Mouse (Mus musculus) liver, embryonic 11.5 days (tissue): ENCODE data around the gene Ankrd13a. TPM values are rescaled to one million over a fixed set of nuclear protein-coding genes. Genes with fewer than 3 reads are reported as not detected.

Experiments used
- ATAC-seq: fragments of 200-750 bp; cut with Nextera tagmentation; replicated peaks from 2 replicates; pipeline ENCODE4 v1.8.0; 2017; ENCODE audit warnings: moderate number of reproducible peaks, mild to moderate bottlenecking, moderate TSS enrichment, moderate library complexity; ENCODE audit not compliant: low FRiP score
- DNase-seq: peaks from one replicate; pipeline ENCODE4 v3.0.0-alpha.2; 2017; ENCODE audit warnings: low spot score
- H3K27ac ChIP-seq: fragments of 300-500 bp; sonication (generic); 2 replicates; pipeline ENCODE4 v1.5.1; 2014; ENCODE audit warnings: mild to moderate bottlenecking, low read depth, low read length, control low read depth
- H3K27me3 ChIP-seq: fragments of 300-500 bp; sonication (generic); replicated peaks from 2 replicates; pipeline ENCODE4 v1.6.1; 2014; ENCODE audit warnings: low read length, mixed read lengths; ENCODE audit not compliant: control insufficient read depth, insufficient read depth
- H3K36me3 ChIP-seq: fragments of 300-500 bp; sonication (generic); 2 replicates; pipeline ENCODE4 v1.6.1; 2014; ENCODE audit warnings: mild to moderate bottlenecking, low read length, moderate library complexity, mixed read lengths; ENCODE audit not compliant: control insufficient read depth, insufficient read depth
- H3K4me1 ChIP-seq: fragments of 300-500 bp; sonication (generic); replicated peaks from 2 replicates; pipeline ENCODE4 v1.6.1; 2014; ENCODE audit warnings: low read length, mixed read lengths; ENCODE audit not compliant: control insufficient read depth, insufficient read depth
- H3K4me2 ChIP-seq: fragments of 300-500 bp; sonication (generic); 2 replicates; pipeline ENCODE4 v1.6.1; 2014; ENCODE audit warnings: mild to moderate bottlenecking, control low read depth, moderate library complexity
- H3K4me3 ChIP-seq: fragments of 300-500 bp; sonication (generic); 2 replicates; pipeline ENCODE4 v1.5.1; 2014; ENCODE audit warnings: low read depth, low read length, control low read depth
- H3K9ac ChIP-seq: fragments of 300-500 bp; sonication (generic); 2 replicates; pipeline ENCODE4 v1.6.1; 2014; ENCODE audit warnings: low read depth, low read length, control low read depth
- H3K9me3 ChIP-seq: fragments of 300-500 bp; sonication (generic); 2 replicates; pipeline ENCODE4 v1.6.1; 2016; ENCODE audit warnings: low read length, inconsistent platforms, mixed read lengths; ENCODE audit not compliant: control insufficient read depth
- WGBS: fragments of 180-500 bp; shearing (Covaris S2); extraction: QIAGEN DNeasy Blood & Tissue Kit; methylation state at CpG from one replicate; pipeline ENCODE4 v1.1.7; 2014; 5-methylcytosine and 5-hydroxymethylcytosine counted together
- polyA plus RNA-seq: library from polyadenylated mRNA; unstranded; fragments of >200 nt; fragmentation: Nextera tagmentation; extraction: Ambion mirVana; gene quantifications from 2 replicates; pipeline ENCODE4 v1.2.1, GENCODE M21; 2014

Ankrd13a gene
- polyA plus RNA-seq, 1 experiment from 2014 or later = 81.2 TPM

DNA sequence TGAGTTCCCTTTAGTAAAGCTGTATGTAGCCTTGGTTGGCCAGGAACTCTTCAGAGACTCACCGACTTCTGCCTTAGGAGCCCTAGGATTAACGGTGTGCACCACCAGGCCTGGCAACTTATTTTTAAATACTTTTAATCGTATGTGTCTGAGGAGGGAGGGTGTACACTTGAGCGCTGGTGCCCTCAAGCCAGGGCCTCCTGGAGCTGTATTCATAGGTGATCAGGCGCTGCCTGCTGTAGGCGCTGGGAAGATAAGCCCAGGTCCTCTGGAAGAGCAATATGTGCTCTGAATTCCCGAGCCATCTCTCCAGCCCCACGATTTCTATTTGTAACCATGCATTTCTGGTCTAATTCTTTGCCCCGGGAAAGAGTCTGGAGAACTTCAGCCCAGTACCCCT, 32.6 kb downstream of the Ankrd13a start:
- Histone ChIP-seq H3K27me3 (no peaks in the 10 kb centered on the region), H3K27ac (peak overlapping the region; percentile 94), H3K4me2 (peak overlapping the region; percentile 58), H3K9ac (peak overlapping the region; percentile 55), H3K36me3 (peaks cover 22% of the 10 kb centered on the region), H3K4me1 (peaks cover 50% of the 10 kb centered on the region), H3K4me3 (0 out of 2 replicates have a peak overlapping the region, but pooled peaks have one; percentile 25), H3K9me3 (no peaks in the 10 kb centered on the region)
- ATAC-seq (peak; percentile 65), DNase-seq (no peak)
- 33% methylated on average over 9 of the region's 9 CpGs for WGBS

GRCm38 (mm10) chr5:114807468-114807867, 33.0 kb downstream of the Ankrd13a start:
- DNase-seq = no peak
- peaks cover 22% of the 10 kb centered on the region for H3K36me3 ChIP-seq
- no peaks in the 10 kb centered on the region for H3K9me3 ChIP-seq
- H3K4me1 ChIP-seq = peaks cover 50% of the 10 kb centered on the region
- peak overlapping the region; percentile 94 for H3K27ac ChIP-seq
- ATAC-seq = peak; percentile 90
- H3K4me2 ChIP-seq = peak overlapping the region; percentile 58
- WGBS = 22% methylated on average over 8 of the region's 8 CpGs
- 0 out of 2 replicates have a peak overlapping the region, but pooled peaks have one; percentile 25 for H3K4me3 ChIP-seq
- H3K27me3 ChIP-seq = no peaks in the 10 kb centered on the region
- H3K9ac ChIP-seq = peak overlapping the region; percentile 55

- ATAC-seq (peak; percentile 2; the same call in 1 of the 2 replicates), DNase-seq (no peak)
- Histone ChIP-seq H3K9me3 (no peaks in the 10 kb centered on the region), H3K4me2 (peak overlapping the region; percentile 58), H3K4me3 (no peak overlapping the region), H3K9ac (peak overlapping the region; percentile 50), H3K4me1 (peaks cover 50% of the 10 kb centered on the region), H3K27me3 (no peaks in the 10 kb centered on the region), H3K27ac (peak overlapping the region; percentile 94), H3K36me3 (peaks cover 21% of the 10 kb centered on the region)
- WGBS = 58% methylated on average over 6 of the region's 6 CpGs
These were observed 33.4 kb downstream of the Ankrd13a start for GRCm38 (mm10) chr5:114807893-114808292.

DNA sequence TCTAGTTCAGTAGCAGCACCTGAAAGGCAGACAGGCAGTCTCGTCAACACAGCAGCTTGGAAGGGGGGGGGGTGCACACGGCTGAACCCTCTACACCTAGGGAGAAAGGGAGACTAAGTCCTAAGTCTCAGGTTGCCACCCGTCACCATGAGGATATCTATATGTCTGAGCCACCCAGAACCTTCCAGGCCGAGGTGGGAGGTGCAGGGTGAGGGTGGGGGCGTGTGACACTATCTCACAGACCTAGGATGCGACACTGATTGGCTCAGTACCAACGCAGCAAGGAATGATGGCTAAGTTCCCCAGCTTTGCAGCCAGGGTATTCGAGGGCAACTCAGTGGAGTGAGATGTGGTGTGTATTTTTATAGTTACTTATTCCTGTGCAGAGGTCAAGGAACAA, 33.9 kb downstream of the Ankrd13a start:
- no peak for DNase-seq
- Histone ChIP-seq H3K4me2 (peak overlapping the region; percentile 58), H3K4me1 (peaks cover 50% of the 10 kb centered on the region), H3K27me3 (no peaks in the 10 kb centered on the region), H3K9ac (no peak overlapping the region), H3K4me3 (no peak overlapping the region), H3K9me3 (no peaks in the 10 kb centered on the region), H3K27ac (peak overlapping the region; percentile 94), H3K36me3 (peaks cover 17% of the 10 kb centered on the region)
- WGBS = 52% methylated on average over 8 of the region's 8 CpGs
- ATAC-seq = peak; percentile 58

DNA sequence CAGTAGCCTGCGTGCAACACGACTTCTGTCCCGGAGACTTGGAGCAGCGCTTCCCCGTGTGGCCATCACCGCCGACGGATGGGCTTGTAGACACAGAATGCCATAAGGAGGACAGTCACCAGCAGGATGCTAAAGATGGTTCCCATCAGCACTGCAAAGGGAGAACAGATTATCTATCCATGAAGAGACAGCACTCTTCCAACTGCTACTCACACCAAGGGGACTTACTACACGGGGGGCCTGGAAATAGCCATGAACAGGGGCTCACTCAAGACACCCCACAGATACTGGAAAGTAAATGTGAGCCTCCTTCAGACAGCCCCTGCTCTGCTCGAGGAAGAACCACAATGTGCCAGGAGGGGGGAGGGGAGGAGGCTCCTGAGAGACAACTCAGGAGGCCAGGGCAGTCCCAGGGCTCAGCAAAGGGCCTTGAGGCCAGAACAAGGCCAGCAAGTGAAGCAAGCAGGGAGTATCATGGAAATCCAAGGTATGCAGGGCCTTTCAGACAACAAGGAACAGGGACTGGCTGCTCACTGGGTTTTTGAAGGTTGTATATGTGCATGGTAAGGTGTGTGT, 34.8 kb downstream of the Ankrd13a start:
- Histone ChIP-seq H3K27ac (peak overlapping the region; percentile 0; the same call in 1 of the 2 replicates), H3K9ac (no peak overlapping the region), H3K4me2 (no peak overlapping the region), H3K4me1 (peaks cover 50% of the 10 kb centered on the region), H3K27me3 (no peaks in the 10 kb centered on the region), H3K4me3 (no peak overlapping the region), H3K36me3 (peaks cover 9% of the 10 kb centered on the region), H3K9me3 (no peaks in the 10 kb centered on the region)
- 77% methylated on average over 10 of the region's 10 CpGs for WGBS
- ATAC-seq (no peak), DNase-seq (no peak)

DNA sequence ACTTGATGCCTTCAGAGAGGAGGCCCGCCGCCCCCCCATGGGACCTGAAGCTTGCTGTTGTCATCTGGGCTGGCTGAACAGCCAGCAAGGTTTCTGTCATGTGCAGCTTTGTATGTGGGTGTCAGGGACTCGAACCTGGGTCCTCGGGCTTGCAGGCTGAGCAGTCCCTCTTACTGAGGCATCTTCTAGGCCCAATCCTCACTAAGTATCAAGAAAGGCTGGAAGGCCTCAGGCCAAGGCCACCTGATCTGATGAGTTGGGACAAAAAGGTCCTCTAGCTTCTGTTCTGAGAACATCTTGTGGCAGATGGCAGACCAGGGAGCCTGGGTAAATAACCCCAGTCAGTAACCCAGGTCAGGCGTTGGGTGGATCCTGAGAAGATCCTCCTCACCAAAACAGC, 35.3 kb downstream of the Ankrd13a start:
- Histone ChIP-seq H3K36me3 (peaks cover 7% of the 10 kb centered on the region), H3K27ac (peak overlapping the region; percentile 0; the same call in 1 of the 2 replicates), H3K4me3 (no peak overlapping the region), H3K4me1 (peaks cover 50% of the 10 kb centered on the region), H3K9ac (no peak overlapping the region), H3K27me3 (no peaks in the 10 kb centered on the region), H3K4me2 (no peak overlapping the region), H3K9me3 (no peaks in the 10 kb centered on the region)
- ATAC-seq = no peak
- DNase-seq = no peak
- 79% methylated on average over 5 of the region's 5 CpGs for WGBS

DNA sequence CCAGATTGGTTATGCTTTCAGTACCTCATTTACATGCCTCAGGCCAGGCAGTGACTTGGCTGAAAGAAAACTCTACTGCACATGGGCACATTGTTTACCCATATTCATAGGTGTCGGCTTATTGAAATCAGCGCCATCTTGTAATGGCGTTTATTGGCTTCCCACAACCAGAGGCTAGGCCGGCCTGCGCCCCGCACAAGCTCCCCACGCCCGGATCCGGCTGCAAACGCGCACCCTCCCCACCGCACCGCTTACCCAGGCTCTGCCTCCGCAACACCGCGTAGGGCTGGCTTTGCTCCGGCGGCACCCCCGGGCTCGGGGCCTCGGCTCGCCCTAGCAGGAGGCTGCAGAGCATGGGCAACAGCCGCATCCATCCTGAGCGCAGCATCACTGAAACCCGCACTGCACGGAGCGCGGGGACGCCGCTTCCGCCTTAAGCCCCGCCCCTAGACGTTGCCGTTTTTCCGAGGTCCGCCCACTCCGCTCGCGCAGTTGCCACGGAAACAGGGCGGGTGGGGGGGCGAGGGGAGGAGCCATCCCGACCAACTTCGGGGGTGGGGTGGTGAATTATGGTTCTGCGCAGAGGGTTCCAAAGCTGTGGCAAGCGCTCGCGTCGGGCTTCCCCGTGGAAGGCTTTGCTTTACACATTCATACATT, 39.2 kb downstream of the Ankrd13a start:
- peak; percentile 87 for ATAC-seq
- Histone ChIP-seq H3K9ac (peak overlapping the region; percentile 73), H3K27ac (peak overlapping the region; percentile 67; the same call in 1 of the 2 replicates), H3K4me2 (peak overlapping the region; percentile 61), H3K9me3 (no peaks in the 10 kb centered on the region), H3K36me3 (0 out of 2 replicates have a peak, but pooled peaks cover 2% of the 10 kb centered on the region), H3K4me3 (peak overlapping the region; percentile 76), H3K4me1 (peaks cover 17% of the 10 kb centered on the region), H3K27me3 (no peaks in the 10 kb centered on the region)
- peak; percentile 88 for DNase-seq
- 1% methylated on average over 49 of the region's 50 CpGs for WGBS

DNA sequence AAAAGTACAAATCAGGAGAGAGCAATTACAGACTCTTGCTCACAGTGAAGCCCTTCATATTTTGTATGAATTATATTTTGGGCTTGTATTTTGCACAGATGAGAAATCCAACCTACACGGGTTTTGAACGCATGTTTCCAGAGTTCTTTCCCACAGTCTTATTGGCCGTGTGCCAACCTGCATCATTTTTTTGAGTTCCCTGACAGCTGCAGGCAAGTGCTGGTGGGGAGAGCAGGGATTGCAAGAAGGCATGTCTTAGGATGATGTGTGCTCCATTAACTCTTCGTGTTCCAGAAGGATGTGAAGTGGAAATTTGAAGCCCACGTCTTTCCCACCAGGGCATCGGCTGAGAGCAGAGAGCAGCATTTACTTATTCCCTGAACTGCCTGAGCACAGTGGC, 42.1 kb downstream of the Ankrd13a start:
- Histone ChIP-seq H3K4me2 (no peak overlapping the region), H3K9me3 (0 out of 2 replicates have a peak, but pooled peaks cover 3% of the 10 kb centered on the region), H3K27ac (no peak overlapping the region), H3K9ac (no peak overlapping the region), H3K4me1 (peaks cover under 1% of the 10 kb centered on the region; the same call in 1 of the 2 replicates), H3K27me3 (no peaks in the 10 kb centered on the region), H3K36me3 (no peaks in the 10 kb centered on the region), H3K4me3 (no peak overlapping the region)
- ATAC-seq = no peak
- DNase-seq = no peak
- 73% methylated on average over 6 of the region's 6 CpGs for WGBS
